Mouse (Mus musculus): ENCODE measurements around the gene Abl1. TPM values are rescaled to one million over a fixed set of nuclear protein-coding genes. Genes with fewer than 3 reads are reported as not detected.

Gene Abl1
- total and polyA plus RNA-seq, 3 experiments, result 9.8 to 22.4 (median 15.2) TPM

- H3K9ac ChIP-seq (ENCODE audit: insufficient read depth, low read depth), result no peak overlapping the region
- dilution Hi-C loops (cut with MboI; ENCODE audit: extremely low pct_ligation_motif_present, extremely low pct_unique_long_range_greater_than_20kb, low sequenced_read_pairs), result no loop called here
- no peak for DNase-seq (ENCODE audit: extremely low read depth)
- peaks cover 0 to 10% of the 10 kb centered on the region in 2 experiments for H3K36me3 ChIP-seq (replicated peaks in 1 of 2; ENCODE audit: control insufficient read depth in 1 of 2, insufficient read depth in 1 of 2, low read length in 1 of 2)
- H3K27me3 ChIP-seq (replicated peaks), result no peaks in the 10 kb centered on the region
- H3K9me3 ChIP-seq (replicated peaks; ENCODE audit: low read length), result no peaks in the 10 kb centered on the region
- TF ChIP-seq GABPA (IDR thresholded peaks at IDR 0.05; ENCODE audit: insufficient replicate concordance, low read depth, low read length), result no peak
- TF ChIP-seq E2F4 (IDR thresholded peaks at IDR 0.05; ENCODE audit: insufficient replicate concordance, low read depth, low read length), result no peak
- no peak for TF ChIP-seq CTCF (conservative IDR thresholded peaks at IDR 0.05 in 1 of 2, IDR thresholded peaks at IDR 0.05 in 1 of 2; ENCODE audit: low read depth in 2 of 2, low read length in 2 of 2)
- TF ChIP-seq HCFC1 (IDR thresholded peaks at IDR 0.05; ENCODE audit: low read depth, low read length), result no peak
- no peak for TF ChIP-seq CHD2 (IDR thresholded peaks at IDR 0.05; ENCODE audit: low read length)
- no peak overlapping the region for H3K4me3 ChIP-seq (replicated peaks in 1 of 3; ENCODE audit: low read depth in 2 of 3, low read length in 2 of 3, poor library complexity in 1 of 3)
- in situ Hi-C loops (cut with MboI; ENCODE audit: low pct_ligation_motif_present, low pct_unique_long_range_greater_than_20kb, low sequenced_read_pairs), result no loop called here
- H3K79me2 ChIP-seq (replicated peaks; ENCODE audit: control insufficient read depth, extremely low read depth, insufficient read depth, poor library complexity, severe bottlenecking), result no peaks in the 10 kb centered on the region; the same call in none of the 2 replicates
- peaks cover 8 to 50% of the 10 kb centered on the region in 2 experiments for H3K4me1 ChIP-seq (ENCODE audit: control insufficient read depth in 1 of 2, insufficient read depth in 2 of 2)
- H3K27ac ChIP-seq (ENCODE audit: insufficient read depth, low read depth), result no peak overlapping the region
- no peak overlapping the region for H3K4me2 ChIP-seq (ENCODE audit: insufficient read depth, low read depth, poor library complexity, severe bottlenecking)
Measured at GRCm38 (mm10) chr2:31767815-31768214, 79.6 kb downstream of the Abl1 start.

- Histone ChIP-seq H3K4me3 (replicated peaks in 1 of 3; ENCODE audit: low read depth in 2 of 3, low read length in 2 of 3, poor library complexity in 1 of 3) (no peak overlapping the region), H3K4me1 (ENCODE audit: control insufficient read depth in 1 of 2, insufficient read depth in 2 of 2) (peaks cover 6 to 40% of the 10 kb centered on the region in 2 experiments), H3K9me3 (replicated peaks; ENCODE audit: low read length) (no peaks in the 10 kb centered on the region), H3K27ac (ENCODE audit: insufficient read depth, low read depth) (no peak overlapping the region), H3K36me3 (replicated peaks in 1 of 2; ENCODE audit: control insufficient read depth in 1 of 2, insufficient read depth in 1 of 2, low read length in 1 of 2) (peaks cover 0 to 13% of the 10 kb centered on the region in 2 experiments), H3K4me2 (ENCODE audit: insufficient read depth, low read depth, poor library complexity, severe bottlenecking) (no peak overlapping the region), H3K9ac (ENCODE audit: insufficient read depth, low read depth) (no peak overlapping the region), H3K79me2 (replicated peaks; ENCODE audit: control insufficient read depth, extremely low read depth, insufficient read depth, poor library complexity, severe bottlenecking) (no peaks in the 10 kb centered on the region; the same call in none of the 2 replicates), H3K27me3 (replicated peaks) (no peaks in the 10 kb centered on the region)
- no peak for TF ChIP-seq SIN3A (IDR thresholded peaks at IDR 0.05; ENCODE audit: low read length)
- TF ChIP-seq CHD1 (IDR thresholded peaks at IDR 0.05; ENCODE audit: low read depth, low read length), result no peak
- TF ChIP-seq NELFE (IDR thresholded peaks at IDR 0.05; ENCODE audit: low read depth, low read length), result no peak
- TF ChIP-seq RAD21 (IDR thresholded peaks at IDR 0.05; ENCODE audit: low read depth, low read length), result no peak
- no peak for TF ChIP-seq MAX (IDR thresholded peaks at IDR 0.05; ENCODE audit: low read length)
- TF ChIP-seq SMC3 (IDR thresholded peaks at IDR 0.05; ENCODE audit: low read depth, low read length), result no peak
- TF ChIP-seq BHLHE40 (IDR thresholded peaks at IDR 0.05; ENCODE audit: low read depth, low read length), result no peak
- TF ChIP-seq GABPA (IDR thresholded peaks at IDR 0.05; ENCODE audit: insufficient replicate concordance, low read depth, low read length), result no peak
- TF ChIP-seq MXI1 (IDR thresholded peaks at IDR 0.05; ENCODE audit: low read depth, low read length), result no peak
- TF ChIP-seq POLR2A (IDR thresholded peaks at IDR 0.05; ENCODE audit: low read depth, low read length), result no peak
- TF ChIP-seq TCF12 (IDR thresholded peaks at IDR 0.05; ENCODE audit: low read depth, low read length), result no peak
- no peak for TF ChIP-seq TBP (conservative IDR thresholded peaks at IDR 0.05; ENCODE audit: low read depth, low read length)
- no peak for TF ChIP-seq PAX5 (IDR thresholded peaks at IDR 0.05; ENCODE audit: low read length)
- no peak for TF ChIP-seq CTCF (conservative IDR thresholded peaks at IDR 0.05 in 1 of 2, IDR thresholded peaks at IDR 0.05 in 1 of 2; ENCODE audit: low read depth in 2 of 2, low read length in 2 of 2)
- TF ChIP-seq USF2 (conservative IDR thresholded peaks at IDR 0.05; ENCODE audit: low read depth, low read length), result no peak
- no peak for TF ChIP-seq EP300 (IDR thresholded peaks at IDR 0.05; ENCODE audit: low read length)
- TF ChIP-seq ZC3H11A (IDR thresholded peaks at IDR 0.05; ENCODE audit: low read depth, low read length), result no peak
- TF ChIP-seq ZMIZ1 (IDR thresholded peaks at IDR 0.05; ENCODE audit: low read depth, low read length), result no peak
- TF ChIP-seq JUND (conservative IDR thresholded peaks at IDR 0.05; ENCODE audit: low read depth, low read length), result no peak
- in situ Hi-C loops (cut with MboI; ENCODE audit: low pct_ligation_motif_present, low pct_unique_long_range_greater_than_20kb, low sequenced_read_pairs) (no loop called here), dilution Hi-C loops (cut with MboI; ENCODE audit: extremely low pct_ligation_motif_present, extremely low pct_unique_long_range_greater_than_20kb, low sequenced_read_pairs) (no loop called here)
- no peak for DNase-seq (ENCODE audit: extremely low read depth)
Measured at GRCm38 (mm10) chr2:31769115-31769514, 80.9 kb downstream of the Abl1 start.

Data from CH12.LX (cell line).